ENCODE assay signal across 8 mouse cellular contexts in genomic region chr16:33660125-33660524, GRCm38 (mm10). TPM values are rescaled to one million over a fixed set of nuclear protein-coding genes. Genes with fewer than 3 reads are reported as not detected.
DNase-seq lines count a peak whose midpoint lies in the region.

No protein-coding gene starts in this region.

- DNase-seq in ovary, postnatal 36 days (ENCODE audit: low spot score): peak; percentile 38
- no peak for DNase-seq in ovary, postnatal 10 days (ENCODE audit: low spot score)
- DNase-seq in heart, adult 8-10 months (ENCODE audit: low spot score): peak; percentile 63
- peak; percentile 72 for DNase-seq in kidney, postnatal 10 days
- peak; percentile 38 to 69 for DNase-seq in urinary bladder, postnatal 36 days (ENCODE audit: low spot score in 2 of 2)
- DNase-seq in retina, embryonic 14.5 days (ENCODE audit: low spot score): no peak
- DNase-seq in cerebellum, adult 9-10 months: no peak
- no peak for DNase-seq in cerebellum, adult 9-11 months

RNA-seq across cellular contexts. Expression of gene Heg1, which starts 24.0 kb away (rescaled TPM):
- 100 to 1,000 TPM; 122 to 159 (median 140) TPM for total RNA-seq in heart, adult 8-10 months (2022)

Comparison
In these comparisons a context has a peak if more than half of its experiments do, and no peak if none do; other contexts are left out.
1. DNase-seq: peak in ovary, postnatal 36 days (single experiment), heart, adult 8-10 months (single experiment), kidney, postnatal 10 days (single experiment) and urinary bladder, postnatal 36 days (2 of 2); none in ovary, postnatal 10 days (single experiment), retina, embryonic 14.5 days (single experiment), cerebellum, adult 9-10 months (single experiment) and cerebellum, adult 9-11 months (single experiment).